Mouse (Mus musculus) cerebellum, adult 8-10 months (tissue): ENCODE measurements around the gene Lenep.
"Not testable (repeated sequence)": the region's sequence is repeated elsewhere in the genome, so short reads cannot be mapped to it uniquely, and the experiment has no call there.

Experiments
- DNase-seq: peaks from one replicate; pipeline ENCODE4 v3.0.0; 2022

The Lenep gene

DNA sequence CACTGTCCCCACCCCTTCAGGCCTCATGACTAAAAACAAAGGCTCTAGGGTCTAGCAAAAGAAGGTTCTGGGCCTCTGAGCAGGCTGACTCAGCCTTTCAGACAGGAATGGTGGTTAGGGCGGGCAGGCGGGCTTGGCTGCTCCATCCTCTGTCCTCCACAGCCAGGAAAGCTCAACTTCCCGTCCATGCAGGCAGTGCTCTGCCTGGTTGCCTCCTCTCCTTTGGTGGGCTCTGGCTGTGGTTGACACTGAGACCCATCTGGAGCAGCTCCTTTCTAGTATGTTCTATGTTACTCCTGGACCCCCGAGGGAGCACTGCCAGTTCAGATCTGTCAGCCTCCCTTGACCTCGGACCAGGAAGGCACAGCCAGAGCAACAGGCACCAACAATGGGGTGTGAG lies at the start of gene Lenep:
Gene Lenep, minus strand, starts transcription at position 101 of the 400 bp plus-strand sequence.
- no peak for DNase-seq

DNA sequence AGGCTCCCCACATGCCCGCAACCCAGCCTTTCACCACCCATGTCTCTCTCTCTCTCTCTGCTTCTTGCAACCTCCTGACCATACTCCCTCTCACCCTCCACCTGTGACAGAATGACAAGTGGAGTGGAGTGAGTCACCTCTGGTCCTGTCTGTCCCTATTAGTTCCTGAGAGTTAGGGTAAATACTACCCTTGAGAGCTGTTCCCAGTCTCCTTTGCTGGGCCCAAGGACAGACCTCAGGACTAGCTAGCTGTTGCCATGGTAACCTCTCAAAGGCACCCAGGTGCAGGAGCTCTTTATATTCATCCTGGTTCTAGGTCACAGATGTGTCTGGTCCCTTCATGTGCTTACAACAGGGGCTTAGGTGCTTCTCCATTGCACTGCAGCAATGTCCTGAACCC lies 49.3 kb upstream of the Lenep start:
- no peak for DNase-seq

DNA sequence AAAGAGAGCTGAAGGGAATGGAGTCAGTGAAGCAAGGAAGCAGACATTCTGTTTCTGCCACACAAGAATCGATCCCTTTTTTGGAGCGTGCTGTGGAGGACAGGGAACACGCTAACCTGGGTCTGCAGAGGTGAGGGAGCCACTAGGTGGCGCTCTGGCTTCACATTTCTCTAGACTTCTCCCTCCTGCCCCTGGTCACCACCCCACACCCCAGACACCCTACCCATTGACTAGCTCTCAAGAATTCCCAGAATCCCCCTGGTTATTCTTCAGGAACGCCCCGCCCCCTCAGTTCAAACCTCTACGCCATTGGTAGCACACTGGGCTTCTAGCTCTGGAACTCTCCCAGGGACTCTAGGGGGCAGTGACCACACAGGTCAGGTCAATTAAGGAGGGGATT lies 46.9 kb upstream of the Lenep start:
- peak; percentile 73 for DNase-seq

DNA sequence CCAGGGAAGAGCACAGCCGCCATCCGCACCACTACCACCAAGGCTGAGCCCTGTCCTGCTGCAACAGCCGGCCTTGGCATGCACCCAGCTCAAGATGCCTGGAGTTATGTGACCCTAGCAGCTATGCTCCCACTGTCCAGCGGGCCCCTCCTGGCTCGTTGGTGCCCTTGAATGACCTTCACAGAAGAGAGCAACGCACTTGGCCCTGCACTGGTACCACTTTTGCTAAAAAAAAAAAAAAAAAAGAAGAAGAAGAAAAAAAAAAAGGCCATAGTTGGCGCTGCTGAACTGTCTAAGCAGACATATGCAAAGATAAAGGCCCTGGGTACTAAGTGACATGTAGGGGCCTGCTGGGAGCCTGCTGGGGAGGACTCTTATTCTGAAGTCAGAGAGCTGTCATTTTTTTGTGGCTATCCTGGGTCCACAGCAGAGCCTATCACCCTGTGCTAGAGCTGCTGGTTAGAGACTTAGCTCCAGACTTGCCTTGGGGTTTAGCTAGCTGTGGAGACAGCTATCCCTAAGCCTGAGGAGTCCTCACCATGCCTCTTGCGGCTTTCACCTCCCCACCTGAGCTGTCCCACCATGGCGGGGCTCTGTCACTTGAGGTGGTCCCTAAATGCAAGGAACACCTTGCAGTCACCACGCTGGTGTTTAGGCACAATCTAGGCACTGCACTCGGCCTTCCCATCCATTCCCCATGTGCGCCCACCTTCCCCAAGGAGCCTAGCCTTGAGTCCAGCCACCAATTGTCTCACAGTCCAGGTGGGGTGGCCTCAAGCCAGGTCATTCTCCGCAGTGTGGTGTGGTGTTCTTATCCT lies 46.3 kb upstream of the Lenep start:
- no peak for DNase-seq

DNA sequence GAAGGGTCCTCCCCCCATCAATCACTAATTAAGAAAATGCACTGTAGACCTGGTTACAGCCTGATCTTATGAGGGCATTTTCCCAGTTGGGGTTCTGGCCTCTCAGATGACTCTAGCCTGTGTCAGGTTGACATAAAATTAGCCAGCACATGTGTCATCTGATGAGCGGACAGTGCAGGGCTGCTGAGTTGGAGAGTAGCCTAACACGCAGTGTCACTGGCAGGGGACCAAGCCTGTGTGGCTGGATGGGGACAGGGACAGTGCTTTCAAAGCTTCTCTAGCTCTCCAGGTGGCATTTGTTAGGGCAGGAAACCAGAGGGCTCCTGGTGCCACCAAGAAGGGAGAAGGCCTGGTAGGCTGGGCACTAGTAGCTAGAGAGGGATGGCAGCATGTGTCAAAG lies 38.1 kb upstream of the Lenep start:
- no peak for DNase-seq

DNA sequence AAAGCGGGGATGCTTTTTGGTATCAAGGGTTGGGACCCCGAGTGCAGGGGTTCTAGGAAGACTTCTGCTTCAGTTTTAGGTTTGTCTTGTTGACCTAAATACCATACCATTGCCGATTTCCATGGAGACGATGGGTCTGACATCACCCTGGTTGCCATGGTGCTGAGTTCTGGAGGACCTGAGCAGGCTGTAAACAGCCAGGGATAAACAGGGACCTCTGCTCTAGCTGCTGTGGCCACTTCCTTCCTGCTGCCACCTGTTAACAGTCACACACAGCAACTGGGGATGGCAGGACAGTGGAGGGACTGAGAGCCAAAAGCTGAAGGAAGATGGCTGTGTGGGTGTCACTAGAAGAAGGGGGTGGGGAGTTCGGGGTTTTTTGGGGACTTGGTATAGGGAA lies 34.7 kb upstream of the Lenep start:
- DNase-seq = no peak

DNA sequence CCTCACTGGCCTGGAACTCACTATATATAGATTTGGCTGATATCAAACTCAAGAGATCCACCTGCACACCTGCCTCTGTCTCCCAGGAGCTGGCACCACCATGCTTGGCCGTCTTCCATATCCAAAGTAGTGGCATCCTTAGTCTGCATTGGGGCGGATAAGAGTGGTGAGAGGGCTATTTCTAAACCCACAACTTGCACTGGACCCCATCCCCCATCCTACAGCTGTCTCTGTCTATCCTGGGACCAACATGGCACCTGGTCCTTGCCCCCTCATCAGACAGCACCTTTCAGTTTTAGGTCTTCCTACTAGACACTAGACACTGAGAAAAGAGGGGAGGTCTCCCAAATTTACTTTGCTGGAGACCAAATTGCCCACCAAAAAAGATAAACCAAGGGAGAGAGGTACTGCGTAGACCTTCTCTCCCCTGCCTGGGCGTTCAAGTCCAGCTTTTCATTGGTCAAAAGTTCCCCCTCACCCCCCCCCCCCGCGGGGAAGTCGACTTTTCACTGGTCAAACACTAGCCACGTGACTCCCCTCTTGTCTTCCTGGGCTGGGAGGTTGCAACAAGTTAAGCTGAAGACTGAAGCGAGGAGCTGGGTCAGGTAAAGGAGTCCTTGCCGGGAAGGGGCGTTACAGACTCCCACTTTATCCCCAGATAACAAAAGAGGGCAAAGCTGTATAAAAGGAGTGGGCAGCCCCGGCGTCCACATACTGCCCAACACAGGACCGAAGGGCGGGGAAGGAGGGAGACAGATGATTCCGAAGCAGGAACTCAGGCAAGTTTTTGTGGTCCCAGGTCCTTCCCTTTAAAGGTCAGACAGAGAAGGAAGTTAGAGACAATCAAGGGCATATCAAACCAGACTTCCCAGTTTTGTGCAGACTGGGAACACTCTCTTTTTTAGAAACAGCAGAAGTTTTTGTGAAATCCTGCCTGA lies 33.9 kb upstream of the Lenep start, which contains the start of gene Pbxip1:
Gene Pbxip1, plus strand, starts transcription at position 531 of the 938 bp plus-strand sequence.
- no peak for DNase-seq

DNA sequence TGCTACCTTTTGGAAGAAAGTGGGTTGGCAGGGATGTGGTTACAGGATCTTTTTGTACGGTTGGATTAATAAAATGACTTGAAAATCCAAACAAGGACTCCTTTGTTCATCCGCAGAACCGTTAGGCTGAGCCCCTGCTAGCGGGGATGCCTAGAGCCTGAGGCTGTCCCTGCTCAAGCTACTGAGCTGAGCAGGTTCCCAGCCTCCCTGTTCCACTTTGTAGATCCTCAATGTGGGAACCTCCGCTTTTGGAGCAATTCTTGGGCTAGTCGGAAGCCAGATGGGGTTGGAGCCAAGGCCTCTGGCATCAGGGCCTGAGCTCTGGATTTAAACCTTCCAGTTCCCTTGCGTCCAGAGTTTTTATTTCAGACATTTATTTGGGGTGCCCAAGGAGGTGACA lies 32.4 kb upstream of the Lenep start:
- no peak for DNase-seq

DNA sequence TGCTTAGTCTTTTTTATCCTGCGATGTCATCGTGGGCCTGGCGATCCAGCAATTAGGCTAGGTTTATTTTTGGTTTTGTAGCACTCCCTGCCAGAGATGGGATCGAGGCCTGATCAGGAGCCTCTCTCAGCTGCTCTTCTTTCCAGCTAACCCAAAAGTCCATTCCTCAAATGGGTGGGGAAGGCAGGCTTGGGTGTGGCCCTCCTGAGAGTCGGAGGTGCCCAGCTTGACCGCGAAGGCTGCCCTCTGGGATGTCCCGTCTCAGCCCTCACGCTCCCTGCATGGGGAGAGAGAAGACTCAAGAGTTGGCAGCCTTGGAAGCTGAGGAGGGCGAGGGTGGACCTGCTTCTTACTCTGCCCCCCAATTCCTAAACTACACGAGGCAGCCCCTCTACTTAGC lies 31.9 kb upstream of the Lenep start:
- DNase-seq = no peak

DNA sequence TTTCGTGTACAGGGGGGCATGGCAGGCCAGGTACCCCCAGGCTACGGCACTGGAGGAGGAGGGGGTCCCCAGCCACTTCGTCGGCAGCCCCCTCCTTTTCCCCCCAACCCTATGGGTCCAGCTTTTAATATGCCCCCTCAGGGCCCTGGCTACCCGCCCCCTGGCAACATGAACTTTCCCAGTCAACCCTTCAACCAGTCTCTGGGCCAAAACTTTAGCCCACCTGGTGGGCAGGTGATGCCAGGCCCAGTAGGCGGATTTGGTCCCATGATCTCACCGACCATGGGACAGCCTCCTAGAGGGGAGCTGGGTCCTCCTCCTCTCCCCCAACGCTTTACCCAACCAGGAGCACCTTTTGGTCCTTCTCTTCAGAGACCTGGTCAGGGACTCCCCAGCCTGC lies 30.0 kb upstream of the Lenep start:
- no peak for DNase-seq

DNA sequence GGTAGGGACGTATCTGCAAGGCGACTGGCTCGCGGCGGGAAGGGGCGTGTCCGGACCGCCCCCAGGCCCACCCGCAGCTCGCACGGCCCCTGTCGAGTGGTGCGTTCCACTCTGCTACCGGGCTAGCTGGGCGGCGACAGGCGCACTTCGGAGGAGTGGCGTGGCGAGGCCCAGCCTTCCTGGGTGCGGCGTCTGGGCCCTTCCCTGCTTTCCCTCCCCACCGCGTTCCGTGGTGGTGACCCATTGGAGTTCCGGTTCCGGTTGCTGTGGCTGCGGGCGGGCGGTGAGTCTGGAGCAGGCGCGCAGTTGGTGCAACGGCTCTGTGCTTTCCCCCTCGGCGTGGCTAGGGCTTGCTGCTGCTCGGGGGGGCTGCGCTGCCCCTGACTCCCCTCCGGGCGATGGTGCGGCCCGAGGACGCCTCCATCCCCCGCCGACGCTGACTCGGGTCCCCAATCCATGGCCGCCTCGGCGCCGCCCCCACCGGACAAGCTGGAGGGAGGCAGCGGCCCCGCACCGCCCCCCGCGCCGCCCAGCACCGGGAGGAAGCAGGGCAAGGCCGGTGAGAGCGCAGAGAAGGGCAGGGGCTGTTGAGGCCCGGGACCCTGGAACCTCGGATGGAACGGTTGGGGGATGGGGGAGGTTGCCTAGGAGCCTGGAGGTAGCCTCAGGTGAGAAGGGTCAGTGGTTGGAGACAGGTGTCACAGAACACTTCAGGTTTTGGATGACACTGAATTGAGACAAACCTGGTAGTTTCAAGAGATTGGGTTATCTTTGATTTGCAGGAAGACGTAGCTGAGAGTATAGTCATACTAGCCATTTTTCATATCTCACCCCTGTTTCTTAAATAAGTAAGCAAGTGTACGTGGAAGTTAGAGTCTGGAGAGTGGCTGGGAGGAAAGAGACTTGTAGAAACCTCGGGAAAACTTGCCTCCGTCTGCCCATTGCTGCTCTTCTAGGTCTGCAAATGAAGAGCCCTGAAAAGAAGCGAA lies 27.9 kb upstream of the Lenep start, which contains the start of gene Pygo2:
Gene Pygo2, plus strand, starts transcription at position 44 of the 989 bp plus-strand sequence.
- peak; percentile 89 for DNase-seq

DNA sequence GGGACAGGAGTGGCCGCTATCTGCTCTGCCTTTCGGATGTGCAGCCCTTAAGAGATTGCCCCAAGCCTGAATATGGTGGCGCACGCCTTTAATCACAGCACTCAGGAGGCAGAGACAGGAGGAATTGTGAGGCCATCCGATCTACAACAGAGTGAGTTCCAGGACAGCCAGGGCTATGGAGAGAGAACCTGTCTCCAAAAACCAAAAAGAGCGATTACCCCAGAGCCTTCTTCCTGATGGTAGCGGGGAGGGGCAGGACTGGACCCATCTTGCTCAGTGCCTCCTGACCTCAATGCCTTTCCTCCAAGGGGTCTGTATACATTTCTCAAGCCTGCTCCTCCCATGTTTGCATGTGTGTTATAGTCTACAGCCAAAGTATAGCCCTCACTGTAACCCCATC lies 26.4 kb upstream of the Lenep start:
- DNase-seq = not testable (repeated sequence)

DNA sequence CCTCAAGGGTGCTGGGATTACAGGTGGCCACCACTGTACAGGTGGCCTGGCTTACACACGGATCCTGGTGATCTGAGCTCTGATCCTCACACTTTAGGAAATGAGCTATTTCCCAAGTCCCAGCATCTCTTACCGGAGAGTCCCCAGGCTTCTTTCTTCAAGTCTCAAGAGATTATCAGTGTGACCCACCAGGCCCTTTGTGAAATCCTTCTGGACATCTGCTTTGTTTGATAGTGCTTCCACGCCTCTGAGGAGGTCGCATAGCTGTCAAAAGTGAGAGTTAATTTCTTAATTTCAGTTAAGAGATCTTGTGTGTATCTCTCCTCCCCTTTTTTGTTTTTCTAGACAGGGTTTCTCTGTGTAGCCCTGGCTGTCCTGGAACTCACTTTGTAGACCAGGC lies 23.3 kb upstream of the Lenep start:
- no peak for DNase-seq

DNA sequence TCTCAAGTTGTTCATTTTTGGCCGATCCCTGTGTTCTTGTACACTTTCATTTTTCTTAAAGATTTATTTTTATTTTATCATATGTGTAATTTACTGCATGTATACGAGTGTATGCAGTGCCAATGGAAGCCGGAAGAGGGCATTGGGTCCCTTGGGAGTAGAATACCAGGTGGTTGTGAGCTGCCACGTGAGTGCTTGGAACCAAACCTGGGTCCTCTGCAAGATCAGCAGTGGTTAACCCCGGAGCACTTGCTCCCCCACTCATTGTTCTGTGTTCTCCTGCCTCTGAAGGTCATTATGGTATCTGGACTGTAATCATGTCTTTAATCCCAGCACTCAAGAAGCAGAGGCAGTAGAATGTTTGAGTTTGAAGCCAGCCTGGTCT lies 22.5 kb upstream of the Lenep start:
- DNase-seq = no peak

DNA sequence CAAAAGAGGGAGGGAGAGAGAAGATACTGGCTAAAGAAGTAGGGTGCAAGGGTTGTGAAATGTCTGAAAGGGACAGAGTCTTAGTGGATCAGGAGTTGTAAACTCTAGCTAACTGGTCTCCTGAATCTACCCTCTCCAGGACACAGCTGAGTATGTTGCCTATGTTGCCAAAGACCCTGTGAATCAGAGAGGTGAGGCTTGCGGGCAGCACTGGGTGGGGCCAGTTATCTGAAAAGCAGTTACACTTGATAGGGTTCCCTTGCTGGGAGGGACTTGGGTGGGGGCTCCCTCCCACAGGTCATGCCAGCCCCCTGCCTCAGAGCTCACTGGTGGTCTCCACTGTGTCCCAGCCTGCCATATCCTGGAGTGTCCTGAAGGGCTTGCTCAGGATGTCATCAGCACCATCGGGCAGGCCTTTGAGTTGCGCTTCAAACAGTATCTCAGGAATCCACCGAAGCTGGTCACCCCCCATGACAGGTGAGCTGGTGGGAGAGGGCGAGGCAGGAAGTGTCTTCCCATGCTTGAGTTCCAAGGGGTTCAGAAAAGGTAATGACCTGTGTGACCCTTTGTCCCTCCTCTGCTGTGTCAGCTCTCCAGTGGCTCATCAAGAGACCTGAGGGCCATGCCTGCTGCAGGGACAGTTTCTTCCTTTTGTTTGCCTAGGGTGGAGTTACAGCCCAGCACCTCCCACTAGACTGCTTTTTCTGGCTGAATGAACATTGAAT lies 22.0 kb upstream of the Lenep start:
- DNase-seq = no peak

DNA sequence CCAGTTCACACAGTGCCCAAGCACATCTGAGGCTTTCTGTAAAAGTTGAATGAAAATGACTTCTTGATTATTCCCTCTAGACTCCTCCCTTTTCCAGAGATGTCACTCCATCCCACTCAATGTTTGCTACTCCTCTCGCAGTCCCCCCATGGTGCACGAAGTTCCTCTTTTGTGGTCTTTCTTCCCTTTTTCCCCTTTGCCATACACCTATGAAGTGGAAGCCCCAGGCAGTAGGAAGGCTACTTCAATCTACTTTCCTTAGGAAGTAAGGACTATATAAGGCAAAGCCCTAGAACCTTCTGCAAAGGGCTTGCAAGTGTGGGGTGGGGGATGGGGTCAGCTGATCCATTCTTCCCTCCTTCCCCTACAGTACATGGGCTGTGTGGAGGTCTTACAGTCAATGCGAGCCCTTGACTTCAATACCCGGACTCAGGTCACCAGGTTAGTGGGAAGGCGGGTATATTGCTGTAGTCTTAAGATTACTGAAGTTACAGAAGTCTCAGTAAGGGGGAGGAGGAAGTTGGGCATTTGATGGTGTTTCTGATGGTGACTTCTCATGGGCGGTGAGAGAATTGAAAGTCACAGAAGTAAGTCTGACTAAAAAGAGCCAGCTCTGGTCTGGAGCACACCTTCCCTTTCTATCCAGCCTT lies 20.1 kb upstream of the Lenep start:
- no peak for DNase-seq

DNA sequence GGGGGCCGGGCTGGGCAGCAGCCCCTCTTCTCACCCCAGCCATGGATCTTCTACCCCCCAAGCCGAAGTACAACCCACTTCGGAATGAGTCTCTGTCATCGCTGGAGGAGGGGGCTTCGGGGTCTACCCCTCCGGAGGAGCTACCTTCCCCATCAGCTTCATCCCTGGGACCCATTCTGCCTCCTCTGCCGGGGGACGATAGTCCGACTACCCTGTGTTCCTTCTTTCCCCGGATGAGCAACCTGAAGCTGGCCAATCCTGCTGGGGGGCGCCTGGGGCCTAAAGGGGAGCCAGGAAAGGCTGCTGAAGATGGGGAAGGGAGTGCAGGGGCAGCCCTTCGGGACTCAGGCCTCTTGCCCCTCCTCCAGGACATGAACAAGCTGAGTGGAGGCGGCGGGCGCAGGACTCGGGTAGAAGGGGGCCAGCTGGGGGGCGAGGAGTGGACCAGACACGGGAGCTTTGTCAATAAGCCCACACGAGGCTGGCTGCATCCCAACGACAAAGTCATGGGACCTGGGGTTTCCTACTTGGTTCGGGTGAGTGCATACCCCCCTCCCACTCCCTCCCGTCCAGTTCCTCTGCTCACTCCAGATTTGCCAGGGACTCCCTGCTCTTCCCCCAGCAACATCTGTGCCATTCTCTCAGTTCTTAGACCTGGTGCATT lies 19.3 kb upstream of the Lenep start:
- DNase-seq = no peak

DNA sequence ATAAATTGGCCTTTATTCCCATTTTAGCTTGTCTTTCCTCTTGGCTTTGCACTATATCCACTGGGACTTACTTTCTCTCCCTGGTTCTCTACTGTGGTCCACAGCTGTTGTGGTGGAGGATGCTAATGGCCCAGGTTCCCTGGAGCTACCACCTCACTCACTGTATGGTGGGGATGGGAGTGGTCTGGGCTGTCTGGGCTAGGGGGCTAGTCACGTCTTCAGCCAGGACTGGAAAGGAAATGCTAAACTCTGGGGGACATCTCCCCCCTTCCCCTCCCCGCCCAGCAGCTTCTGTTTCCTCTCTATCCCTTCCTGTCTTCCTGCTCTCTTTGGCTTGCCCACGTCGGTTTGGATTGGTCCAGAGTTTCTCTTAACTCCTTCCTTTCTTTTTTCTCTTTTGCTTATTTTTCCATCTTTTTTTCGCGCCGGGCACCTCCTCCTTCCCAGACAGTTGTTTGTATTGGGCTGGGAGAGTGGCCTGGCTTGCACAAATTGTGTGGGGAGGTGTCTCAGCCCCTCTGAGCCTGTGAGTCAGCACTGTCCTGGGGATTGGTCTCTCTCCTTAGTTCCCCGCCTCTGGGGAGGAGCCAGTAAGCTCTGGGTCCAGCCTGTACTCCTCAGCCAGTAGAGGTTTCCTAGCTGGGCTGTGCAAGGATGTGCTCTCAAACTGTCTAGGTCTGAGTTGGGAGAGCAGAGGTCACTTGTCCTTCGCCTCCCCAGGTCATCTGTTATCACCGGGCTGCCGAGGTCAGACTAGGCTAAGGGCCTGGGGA lies 18.6 kb upstream of the Lenep start:
- DNase-seq = peak; percentile 48

DNA sequence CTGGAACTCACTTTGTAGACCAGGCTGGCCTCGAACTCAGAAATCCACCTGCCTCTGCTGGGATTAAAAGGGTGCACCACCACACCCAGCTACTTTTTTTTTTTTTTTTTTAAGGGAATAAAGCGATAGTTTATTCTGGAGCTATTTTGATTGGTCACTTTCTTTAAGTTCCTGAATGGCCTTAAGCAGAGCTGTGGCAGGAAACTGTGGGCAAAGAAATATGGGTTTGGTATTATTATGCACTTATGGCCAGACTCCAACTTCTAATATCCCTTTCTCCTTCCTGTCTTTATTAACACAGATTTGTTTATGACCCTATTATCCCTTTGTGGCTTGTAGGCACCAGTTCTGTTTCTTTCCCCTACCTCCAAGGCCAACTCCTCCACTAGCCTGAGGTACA lies 17.8 kb upstream of the Lenep start:
- DNase-seq = no peak

DNA sequence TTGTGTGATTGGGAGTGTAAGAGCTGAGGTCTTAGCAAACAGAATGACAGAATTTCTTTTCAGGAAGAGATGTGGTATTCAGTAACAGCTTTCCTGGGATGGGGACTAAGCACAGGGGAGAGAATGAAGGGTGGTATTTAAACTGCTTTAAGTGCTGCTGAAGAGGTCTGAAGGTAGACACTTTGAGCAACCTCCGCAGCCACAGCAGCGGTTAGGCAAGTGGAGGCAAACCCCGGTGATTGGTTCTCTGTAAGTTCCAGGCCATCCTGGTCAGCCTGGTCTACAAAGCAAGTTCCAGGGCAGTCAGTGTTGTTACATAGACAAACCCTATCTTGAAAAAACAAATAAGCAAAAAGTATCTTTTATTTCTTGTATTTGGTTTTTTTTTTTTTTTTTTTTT lies 17.4 kb upstream of the Lenep start:
- DNase-seq = no peak
